Mouse (Mus musculus) left cerebral cortex, adult 8-10 months (tissue): ENCODE results near the gene Mdk. TPM values are rescaled to one million over a fixed set of nuclear protein-coding genes. Genes with fewer than 3 reads are reported as not detected.
A peak's percentile ranks its signal among the peaks of the same experiment; 100 is the strongest.

Experiments used
- DNase-seq, 2 experiments: peaks; one replicate each; pipeline ENCODE4 v3.0.0; 2022; ENCODE audit warnings: low spot score in 2 of 2
- total RNA-seq, 4 experiments: library from RNA; stranded (reverse); gene quantifications; 2 replicates each; pipeline ENCODE4 v1.2.4; 2022

The Mdk gene
- total RNA-seq, 4 experiments from 2014 or later = 17.9 to 21.1 (median 19.8) TPM

DNA sequence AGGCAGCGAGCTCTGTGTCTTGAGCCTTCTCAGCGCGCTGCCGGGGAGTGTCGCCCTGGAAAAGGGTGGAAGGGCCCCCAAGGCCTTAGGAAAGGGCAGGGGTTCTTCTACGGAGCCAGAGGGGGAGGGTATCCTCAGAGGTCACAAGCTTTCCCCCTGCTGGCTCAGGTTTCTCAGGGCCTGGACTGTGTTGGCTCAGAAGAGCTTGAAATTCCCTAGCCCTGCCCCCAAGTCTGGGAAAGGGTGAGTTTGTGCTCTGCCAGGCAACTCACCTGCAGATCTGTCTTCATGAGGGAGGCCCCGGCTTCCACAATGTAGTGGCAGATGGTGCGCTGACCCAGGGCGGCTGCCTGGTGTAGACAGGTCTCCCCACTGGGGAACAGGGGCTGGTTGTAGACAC, 1.4 kb upstream of the Mdk start:
- no peak for DNase-seq

DNA sequence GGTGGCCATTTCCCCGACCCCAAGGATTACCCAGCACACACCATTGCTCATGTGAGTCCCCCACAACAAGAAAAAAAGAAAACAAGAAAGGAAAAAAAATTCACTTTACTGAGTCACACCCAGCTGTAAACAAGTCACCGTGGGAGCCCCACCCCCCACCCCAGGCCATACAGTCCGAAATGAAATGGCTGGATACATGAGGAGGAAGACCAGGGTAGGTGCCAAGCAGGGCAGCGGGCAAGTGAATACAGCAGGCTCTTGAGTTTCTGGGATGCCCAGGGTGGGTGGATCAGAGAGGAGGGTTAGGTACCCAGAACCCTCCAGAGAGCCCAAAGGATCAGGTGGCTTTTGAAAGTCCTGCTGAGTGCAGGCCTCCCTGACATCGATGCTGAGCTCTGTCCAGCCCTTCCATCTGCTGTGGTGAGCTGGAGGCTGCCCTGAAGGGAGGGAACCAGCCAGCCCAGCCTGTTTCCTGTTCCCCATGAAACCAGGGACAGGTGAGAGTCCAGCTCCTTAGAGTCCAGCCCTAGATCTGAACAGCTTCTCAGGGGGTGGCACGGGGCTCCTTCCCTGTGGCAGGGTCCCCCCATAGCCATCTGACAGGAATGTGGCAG, 747 bp upstream of the Mdk start:
- no peak for DNase-seq

DNA sequence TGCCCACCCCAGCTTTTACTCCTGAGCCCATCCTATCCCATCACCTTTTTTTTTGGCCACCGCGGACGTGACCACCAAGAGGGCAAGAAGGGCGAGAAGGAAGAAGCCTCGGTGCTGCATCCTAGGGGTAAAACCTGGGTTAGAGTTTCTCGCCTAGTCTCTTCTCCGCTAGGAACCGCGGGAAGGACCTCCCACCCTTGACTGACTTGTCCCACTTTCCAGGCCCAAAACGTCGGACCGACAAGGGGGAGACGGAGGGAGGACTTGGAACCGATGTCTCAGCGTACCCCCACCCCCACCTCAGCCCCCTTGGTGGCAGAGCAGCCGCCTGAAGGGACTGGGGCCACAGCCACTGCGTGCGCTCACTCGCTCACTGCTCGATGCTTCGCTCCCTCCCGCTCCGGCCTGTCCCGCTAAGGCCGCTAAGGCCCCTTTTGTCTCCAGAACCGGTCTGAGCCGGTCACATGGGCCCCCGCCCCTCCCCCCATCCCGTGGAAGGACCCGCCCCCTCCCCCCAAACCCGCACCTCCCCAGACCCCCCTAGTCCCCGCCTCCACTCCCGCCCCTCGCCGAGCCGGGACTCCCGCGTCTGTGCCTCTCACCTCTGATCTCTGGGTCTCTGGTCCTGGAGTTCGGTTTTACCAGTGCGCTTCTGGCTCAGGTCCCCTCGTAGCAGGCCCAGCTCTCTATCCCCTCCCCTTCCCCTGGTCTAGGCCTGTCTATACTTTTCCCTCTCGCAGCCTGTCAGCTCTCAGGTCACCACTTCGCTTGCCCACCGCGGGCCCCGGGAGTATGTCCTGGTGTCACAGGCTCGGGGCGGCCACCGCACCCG, 553 bp downstream of the Mdk start:
- DNase-seq = no peak

DNA sequence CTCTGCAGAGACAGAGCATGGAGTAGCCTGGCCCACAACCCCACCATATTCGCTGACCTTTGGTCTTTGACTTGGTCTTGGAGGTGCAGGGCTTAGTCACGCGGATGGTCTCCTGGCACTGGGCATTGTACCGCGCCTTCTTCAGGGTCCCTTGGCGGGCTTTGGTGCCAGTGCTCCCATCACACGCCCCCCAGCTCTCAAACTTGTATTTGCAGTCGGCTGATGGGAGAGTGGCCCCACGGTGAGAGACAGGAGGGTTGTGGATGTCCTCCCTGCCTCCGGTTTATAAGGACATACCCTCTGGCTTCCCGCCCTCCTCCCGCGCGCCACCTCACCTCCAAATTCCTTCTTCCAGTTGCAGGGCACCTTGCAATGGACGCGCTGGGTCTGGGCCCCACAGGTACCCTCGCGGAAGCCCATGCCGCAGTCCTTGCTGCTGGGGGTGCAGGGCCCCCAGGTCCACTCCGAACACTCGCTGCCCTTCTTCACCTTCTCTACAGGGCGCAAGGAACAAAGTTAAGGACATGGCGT, 1.3 kb downstream of the Mdk start:
- no peak for DNase-seq

DNA sequence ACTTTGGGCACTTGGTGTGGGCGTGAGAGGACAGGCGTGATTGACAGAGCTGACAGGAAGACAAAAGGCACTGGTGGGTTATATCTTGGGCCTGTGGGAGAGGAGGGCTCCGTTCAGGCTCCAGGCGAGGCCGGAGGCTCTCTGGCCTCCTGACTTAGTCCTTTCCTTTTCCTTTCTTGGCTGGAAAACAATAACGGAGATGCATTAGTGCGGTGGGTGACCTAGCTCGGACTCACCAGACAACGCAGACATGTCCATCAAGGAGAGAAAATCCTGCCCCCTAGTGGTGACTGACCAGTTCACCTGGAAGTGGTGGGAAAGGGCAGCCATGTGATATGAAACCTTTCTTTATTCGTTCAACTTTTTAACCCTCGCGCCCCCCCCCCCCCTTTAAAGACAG, 2.2 kb downstream of the Mdk start:
- no peak for DNase-seq

DNA sequence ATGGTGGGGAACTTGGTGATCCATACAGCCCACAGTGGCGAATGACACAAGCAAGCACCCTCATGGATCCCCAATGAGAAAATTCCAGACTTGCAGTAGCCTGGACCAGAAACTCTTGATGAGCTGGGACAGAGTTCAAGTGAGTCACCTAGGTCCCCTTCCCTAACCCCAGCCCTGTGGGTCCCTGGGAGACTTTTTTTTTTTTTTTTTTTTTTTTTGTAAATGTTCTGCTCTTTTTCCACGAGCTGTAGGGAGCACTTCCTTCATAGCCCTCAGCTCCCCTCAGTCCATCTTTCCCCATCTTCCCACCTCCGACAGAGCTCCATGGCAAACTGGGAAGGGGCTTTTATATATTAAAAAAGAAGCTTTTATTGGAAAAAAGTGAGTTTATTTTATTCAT, 2.6 kb downstream of the Mdk start:
- no peak for DNase-seq

DNA sequence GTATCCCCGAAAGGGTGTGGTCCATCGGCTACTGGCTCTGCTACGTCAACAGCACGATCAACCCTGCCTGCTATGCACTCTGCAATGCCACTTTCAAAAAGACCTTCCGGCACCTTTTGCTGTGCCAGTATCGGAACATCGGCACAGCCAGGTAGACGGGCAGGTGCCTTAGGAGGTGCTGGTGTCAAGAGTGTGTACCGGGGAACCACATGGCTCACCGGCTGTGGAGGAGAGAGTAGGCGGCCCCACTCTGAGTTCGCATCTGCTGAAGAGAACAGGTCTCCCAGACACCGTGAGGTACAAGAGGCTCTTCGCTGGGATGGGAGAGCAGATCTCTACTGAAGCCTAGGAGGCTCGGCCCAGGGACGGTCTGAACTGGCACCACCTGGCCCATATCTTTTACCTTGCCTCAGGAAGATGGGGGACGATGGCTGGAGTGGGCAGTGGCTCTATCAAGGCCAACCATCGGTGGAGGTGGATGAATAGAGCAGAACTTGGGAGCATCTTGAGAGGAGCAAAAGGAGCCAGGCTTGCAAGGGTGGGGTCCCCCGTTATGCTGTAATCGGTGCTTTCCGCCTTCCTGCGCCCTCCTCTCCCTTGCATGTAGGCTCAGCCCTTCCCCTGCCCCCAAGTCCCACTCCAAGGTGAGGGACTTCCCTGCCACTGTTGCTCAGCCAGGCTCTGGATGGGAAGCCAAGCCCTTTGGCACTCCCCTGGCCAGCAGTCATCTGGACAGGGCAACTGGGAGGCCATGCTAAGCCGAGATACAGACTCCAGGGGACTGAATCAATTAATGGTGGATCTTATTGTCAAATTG, 3.4 kb downstream of the Mdk start:
- DNase-seq = peak in 1 of 2 experiments; percentile 46

DNA sequence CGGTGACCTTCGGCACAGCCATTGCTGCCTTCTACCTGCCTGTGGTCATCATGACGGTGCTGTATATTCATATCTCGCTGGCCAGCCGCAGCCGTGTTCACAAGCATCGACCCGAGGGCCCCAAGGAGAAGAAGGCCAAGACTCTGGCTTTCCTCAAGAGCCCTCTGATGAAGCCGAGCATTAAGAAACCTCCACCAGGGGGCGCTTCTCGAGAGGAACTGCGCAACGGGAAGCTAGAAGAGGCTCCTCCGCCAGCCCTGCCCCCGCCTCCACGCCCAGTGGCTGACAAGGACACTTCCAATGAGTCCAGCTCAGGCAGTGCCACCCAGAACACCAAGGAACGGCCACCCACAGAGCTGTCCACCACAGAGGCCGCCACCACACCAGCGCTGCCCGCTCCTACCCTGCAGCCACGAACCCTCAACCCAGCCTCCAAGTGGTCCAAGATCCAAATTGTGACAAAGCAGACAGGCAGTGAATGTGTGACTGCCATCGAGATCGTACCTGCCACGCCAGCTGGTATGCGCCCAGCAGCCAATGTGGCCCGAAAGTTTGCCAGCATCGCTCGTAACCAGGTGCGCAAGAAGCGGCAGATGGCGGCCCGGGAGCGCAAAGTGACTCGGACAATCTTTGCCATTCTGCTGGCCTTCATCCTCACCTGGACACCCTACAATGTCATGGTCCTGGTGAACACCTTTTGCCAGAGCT, 4.1 kb downstream of the Mdk start:
- DNase-seq = peak in 1 of 2 experiments; percentile 68

DNA sequence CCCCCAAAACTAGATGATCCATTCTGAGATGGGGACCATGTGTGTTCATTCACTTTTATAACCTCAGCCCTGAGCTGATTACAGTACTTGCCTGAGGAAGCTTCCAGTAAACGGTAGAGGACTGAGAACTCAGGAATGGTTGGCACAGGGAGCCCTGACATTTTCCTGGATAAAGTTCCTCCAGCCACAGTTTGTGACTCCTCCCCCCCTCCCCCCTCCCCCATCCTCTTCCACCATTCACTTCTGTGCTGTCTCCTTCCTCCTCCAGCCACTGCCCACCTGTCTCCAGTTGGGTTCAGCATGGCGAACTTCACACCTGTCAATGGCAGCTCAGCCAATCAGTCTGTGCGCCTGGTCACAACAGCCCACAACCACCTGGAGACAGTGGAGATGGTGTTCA, 5.1 kb downstream of the Mdk start, which contains the start of gene Chrm4:
Gene Chrm4 (plus strand): TSS at position 301 of the 400 bp plus-strand sequence.
- no peak for DNase-seq

DNA sequence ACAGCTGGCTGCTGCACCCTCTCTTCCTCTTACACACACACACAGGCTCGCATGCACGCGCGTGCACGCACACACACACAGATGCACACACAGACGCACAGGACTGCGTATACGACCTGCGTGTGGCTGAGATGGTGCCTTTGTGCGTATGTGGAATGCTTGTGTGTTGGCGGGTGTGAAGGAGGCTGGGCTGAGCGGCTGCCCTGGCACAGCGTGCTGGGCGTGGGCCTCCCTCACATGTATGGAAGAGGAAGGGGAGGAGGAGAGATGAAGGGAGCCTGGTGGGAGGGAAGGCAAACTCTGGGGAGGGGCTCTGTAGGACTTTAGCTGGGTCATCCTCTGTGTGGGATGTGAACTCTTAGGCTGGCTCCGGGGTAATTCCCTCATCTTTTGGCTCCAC, 6.7 kb downstream of the Mdk start:
- DNase-seq = peak; percentile 47 to 85

DNA sequence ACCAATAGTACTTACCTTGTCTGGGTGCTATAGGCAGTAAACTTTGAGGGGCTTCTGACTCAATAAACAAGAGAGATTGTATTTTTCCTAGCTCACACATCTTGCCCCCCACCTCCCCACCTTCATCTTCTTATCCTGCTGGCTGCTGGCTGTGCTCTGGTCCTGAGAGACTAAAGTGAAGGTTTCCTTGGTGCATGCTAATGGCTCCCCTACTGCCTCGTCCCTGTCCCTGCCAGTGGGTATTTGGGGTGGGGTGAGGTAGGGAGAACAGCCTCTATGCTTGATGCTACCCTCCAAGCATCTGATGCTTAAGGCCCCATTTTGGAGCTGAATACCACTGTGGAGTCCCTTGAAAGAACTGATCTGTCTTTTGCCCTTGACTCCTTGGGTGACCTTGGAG, 7.4 kb downstream of the Mdk start:
- no peak for DNase-seq

DNA sequence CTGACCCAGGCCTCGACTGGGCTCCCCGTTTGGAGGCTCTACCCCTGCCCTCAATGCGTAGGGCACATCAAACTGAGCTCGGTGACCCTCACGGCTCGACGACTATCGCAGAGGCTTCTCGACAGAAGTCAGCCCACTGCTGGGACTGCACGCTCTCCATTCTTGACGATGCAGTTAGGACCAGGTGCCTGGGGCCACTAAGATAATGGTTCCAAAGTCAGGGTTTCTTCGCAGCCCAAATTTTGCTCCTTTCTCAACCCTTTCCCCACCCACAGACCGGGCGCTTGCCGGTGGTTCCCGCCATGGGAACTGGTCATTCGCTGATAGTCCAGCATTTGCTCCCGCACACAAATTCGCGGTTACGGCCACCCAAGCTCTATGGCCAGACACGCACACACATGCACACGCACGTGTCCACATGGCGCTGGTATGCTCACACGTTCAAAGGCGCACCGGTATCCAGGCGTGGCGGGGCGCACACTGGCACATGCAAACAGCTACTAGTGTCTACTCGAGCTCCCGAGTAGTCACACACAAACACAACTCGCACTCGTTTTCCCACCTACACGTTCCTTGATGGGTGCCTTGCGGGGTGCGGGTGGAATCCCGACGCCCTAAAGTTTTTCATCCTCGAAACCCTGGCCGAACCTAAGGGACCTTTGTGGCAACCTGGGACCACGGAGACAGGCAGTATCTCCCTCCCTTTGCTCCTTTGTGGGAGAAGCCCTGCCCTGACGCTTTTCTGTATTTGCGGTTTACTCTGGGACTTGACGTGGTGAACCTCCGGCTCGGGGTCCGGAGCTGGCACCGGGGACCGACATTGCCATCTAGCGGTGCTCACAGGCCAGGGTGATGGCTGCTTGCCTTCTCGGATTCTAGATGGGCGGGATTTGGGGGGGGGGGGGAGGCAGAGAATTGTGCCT, 8.4 kb downstream of the Mdk start:
- DNase-seq = no peak

DNA sequence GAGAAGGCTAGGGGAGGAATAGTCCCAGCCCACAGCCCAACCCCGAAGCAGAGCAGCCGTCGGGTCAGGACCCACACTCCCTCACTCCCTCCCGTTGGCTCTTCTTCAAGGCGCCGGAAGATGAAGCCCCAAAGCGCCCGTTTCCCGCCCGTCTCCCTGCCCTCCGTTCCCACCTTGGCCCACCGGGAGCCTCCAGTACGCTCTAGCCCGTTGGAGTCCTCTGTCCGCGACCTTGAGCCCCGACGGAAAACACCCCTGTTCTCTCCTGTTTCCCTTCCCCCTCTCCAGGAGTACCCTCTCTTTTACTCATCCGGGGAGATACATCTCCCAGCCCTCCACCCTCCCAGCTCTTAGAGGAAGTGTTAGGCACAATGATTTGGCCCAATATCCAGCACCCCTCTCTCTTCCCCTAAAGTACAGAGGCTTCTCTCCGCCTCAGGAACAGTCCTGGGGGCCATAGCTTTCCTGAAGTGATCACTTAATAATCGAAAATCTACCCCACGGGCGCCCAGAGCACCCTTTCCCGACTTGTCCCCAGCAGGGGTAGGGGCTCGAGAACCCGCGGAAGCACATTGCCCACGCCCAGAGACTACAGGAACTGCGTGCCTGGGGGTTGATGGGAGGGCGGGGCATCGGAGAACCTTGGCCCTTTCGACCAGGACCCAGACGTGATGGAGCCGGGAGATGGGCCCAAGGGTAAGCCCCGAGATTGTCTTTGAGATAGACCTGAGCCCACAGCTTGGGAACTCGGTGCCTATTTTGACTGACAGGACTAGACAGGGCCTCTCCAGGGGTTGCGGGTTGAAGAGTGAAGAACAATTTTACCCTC, 9.3 kb downstream of the Mdk start:
- DNase-seq = peak in 1 of 2 experiments; percentile 30

DNA sequence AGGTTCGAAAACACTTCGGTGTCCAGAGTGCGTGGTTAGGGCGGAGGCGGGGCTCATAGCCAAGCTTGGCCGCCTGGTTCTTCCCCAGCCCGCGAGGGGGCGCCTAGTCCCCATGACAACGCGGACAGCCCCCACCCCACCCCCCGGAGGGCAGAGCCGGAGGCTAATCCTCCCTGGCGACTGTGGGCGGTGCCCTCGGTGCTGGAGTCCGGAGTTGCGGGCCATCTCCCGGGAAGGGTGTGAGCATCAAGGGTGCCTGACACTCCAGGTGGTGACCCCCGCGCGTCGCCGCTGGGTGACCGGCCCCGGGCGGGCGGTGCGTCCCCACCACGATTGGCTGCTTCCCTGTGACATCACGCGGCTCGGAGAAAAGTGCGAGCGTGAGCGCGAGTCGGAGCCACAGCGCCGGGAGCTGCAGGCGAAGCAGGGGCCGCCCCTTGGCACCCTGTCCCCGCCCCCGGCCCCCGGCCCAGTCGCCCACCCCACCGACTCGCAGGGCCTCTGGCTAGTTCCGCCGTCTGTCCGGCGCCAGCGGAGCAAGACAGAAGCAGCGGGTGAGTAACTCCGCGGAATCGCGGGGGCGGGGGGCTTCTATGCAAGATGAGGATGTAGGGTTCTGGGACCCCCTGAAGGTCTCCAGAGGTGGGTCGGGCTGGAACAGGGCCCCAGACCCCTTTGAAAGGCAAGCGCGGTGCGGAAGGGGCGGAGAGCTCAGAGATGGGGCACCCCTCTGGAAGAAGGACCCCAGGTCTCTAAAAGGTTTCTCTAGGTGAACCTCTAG, 10.1 kb downstream of the Mdk start:
- peak; percentile 75 to 83 for DNase-seq

DNA sequence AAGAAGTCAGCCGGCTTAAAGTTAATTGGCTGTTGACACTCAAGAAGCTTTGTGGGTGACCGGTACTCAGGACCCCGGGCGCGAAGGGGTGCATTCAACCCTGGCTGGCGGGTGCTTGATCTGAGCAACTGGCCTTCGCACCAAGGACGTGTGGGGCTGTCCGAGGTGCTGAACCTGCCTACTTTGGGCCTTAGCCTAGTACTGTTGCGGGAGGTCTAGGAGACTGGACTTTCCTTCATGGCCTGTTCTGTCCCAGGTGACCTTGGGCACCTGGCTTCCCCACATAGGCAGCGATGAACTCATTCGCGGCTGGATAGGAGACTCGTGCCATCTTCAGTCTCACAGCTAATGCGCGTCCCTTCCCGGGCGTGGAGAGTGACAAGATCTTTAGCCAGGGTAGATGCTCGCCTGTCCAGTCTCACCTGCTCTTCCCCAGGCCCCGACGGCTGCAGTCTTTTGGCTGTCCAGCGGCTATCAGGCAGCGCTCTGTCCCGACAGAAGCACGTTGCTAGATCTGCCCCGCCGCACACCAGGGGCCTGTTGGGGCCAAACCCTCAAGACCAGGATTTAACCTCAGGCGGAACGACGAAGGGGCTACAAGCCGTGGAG, 10.8 kb downstream of the Mdk start:
- no peak for DNase-seq

DNA sequence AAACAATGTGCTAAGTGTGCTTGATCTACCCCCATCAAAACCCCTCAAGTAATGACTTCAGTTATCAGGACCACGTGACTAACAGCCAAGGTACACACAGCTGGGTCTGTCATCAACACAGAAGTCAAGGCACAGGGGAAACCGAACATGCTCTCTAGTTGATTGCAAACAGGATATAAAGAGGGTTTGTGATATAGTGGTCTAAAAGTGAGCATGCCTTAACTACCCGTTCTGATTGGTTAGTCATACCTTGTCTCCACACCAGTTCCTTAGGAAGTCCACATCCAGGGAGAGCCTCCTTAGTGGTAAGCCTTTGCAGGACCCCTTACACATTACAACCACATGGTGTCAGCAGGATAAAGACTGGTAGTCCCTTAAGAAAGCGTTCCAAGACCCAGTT, 12.0 kb downstream of the Mdk start:
- DNase-seq = no peak

DNA sequence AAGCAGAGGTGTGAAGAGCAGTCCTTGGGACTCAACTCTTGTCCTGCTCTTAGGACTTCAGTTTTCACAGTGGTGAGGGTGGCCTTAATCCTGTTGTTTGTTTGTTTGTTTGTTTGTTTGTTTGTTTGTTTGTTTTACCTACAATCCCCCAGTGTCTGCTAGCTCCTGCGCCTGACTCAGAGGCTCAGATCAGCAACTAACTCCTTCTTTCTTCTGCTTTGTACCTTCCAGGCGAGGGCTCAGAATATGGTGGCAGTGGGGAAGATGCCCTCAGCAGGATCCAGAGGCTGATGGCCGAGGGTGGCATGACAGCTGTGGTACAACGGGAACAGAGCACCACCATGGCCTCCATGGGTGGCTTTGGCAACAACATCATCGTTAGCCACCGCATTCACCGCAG, 15.0 kb downstream of the Mdk start:
- DNase-seq = no peak
